ENCODE assay signal across 14 mouse cellular contexts in genomic region chr5:63628531-63628871, GRCm38 (mm10). TPM values are rescaled to one million over a fixed set of nuclear protein-coding genes. Genes with fewer than 3 reads are reported as not detected.
"Had no signal": no experiment of that assay in that cellular context is flagged by ENCODE, and none has a peak within 500 bp of the region (broad histone marks: within the 10 kb centered on the region; RNA-seq: fewer than 3 reads in every experiment).

No protein-coding gene starts in this region.

- H3K36me3 ChIP-seq: liver, embryonic 15.5 days; midbrain, embryonic 13.5 days; neural tube, embryonic 12.5 days had no signal

- H3K27me3 ChIP-seq: liver, embryonic 15.5 days; midbrain, embryonic 13.5 days; neural tube, embryonic 12.5 days had no signal

- H3K27ac ChIP-seq: liver, embryonic 15.5 days; midbrain, embryonic 13.5 days; neural tube, embryonic 12.5 days; stomach, postnatal 0 days had no signal

- DNase-seq: kidney, postnatal 14 days; left cerebral cortex, postnatal 4 days; lung, adult 2 months; lung, postnatal 36 days had no signal

- H3K9me3 ChIP-seq: liver, embryonic 15.5 days; midbrain, embryonic 13.5 days; neural tube, embryonic 12.5 days had no signal

- H3K4me1 ChIP-seq: liver, embryonic 15.5 days; neural tube, embryonic 12.5 days had no signal

- H3K4me3 ChIP-seq: liver, embryonic 15.5 days; midbrain, embryonic 13.5 days; neural tube, embryonic 12.5 days had no signal

- ATAC-seq: lung, postnatal 0 days had no signal

- H3K9ac ChIP-seq: liver, embryonic 15.5 days; midbrain, embryonic 13.5 days; neural tube, embryonic 12.5 days had no signal

- H3K4me2 ChIP-seq: liver, embryonic 11.5 days; liver, embryonic 15.5 days; midbrain, embryonic 13.5 days; neural tube, embryonic 12.5 days had no signal

RNA-seq across cellular contexts. Expression of gene Nwd2, which starts 20.4 kb away (rescaled TPM):
- total RNA-seq: megakaryocyte progenitor cell, adult 5-6 weeks; monocyte, adult 5-6 weeks; neutrophil, adult 5-6 weeks had no signal
- polyA plus RNA-seq: large intestine, adult 2 months; liver, embryonic 15.5 days had no signal
